Mouse (Mus musculus) urinary bladder, postnatal 14 days (tissue): ENCODE measurements around the gene Matk.

ENCODE experiments used
- DNase-seq: peaks from one replicate; pipeline ENCODE4 v3.0.0; 2021; ENCODE audit warnings: low spot score

The Matk gene

GRCm38 (mm10) chr10:81303761-81304160, 51.0 kb downstream of the Matk start:
- no peak for DNase-seq

- DNase-seq: no peak
Observed at GRCm38 (mm10) chr10:81304597-81305238, 52.0 kb downstream of the Matk start.

GRCm38 (mm10) chr10:81305663-81306062, 52.9 kb downstream of the Matk start:
- no peak for DNase-seq

- no peak for DNase-seq
Observed at GRCm38 (mm10) chr10:81306173-81306668, 53.5 kb downstream of the Matk start.

GRCm38 (mm10) chr10:81306837-81307682, 54.3 kb downstream of the Matk start:
- no peak for DNase-seq

GRCm38 (mm10) chr10:81309571-81309970, 56.8 kb downstream of the Matk start:
- no peak for DNase-seq
